Mouse (Mus musculus) brain, embryonic 14.5 days (tissue): ENCODE results near the gene Trio. TPM values are rescaled to one million over a fixed set of nuclear protein-coding genes. Genes with fewer than 3 reads are reported as not detected.

Experiments
- DNase-seq: peaks from one replicate; pipeline ENCODE4 v3.0.0-alpha.2; 2011; ENCODE audit warnings: low read depth
- CTCF ChIP-seq: fragments of 200-500 bp; IDR thresholded peaks from 2 replicates; pipeline ENCODE4 v1.5.1; 2012; ENCODE audit warnings: inconsistent platforms, mild to moderate bottlenecking, moderate library complexity, borderline replicate concordance; ENCODE audit not compliant: insufficient read depth, insufficient read length; ENCODE audit errors: extremely low read depth
- POLR2A ChIP-seq: fragments of 200-500 bp; IDR thresholded peaks from 2 replicates; pipeline ENCODE4 v1.6.1; 2012; ENCODE audit warnings: mild to moderate bottlenecking, inconsistent platforms, borderline replicate concordance; ENCODE audit not compliant: poor library complexity, insufficient read depth, insufficient read length, severe bottlenecking; ENCODE audit errors: extremely low read depth
- polyA plus RNA-seq: library from polyadenylated mRNA; depleted of rRNA; stranded (reverse); fragments of >200 nt; gene quantifications from 2 replicates; pipeline ENCODE4 v1.2.3, GENCODE M21; 2012

Gene Trio
- polyA plus RNA-seq, 1 experiment, result 202 TPM

DNA sequence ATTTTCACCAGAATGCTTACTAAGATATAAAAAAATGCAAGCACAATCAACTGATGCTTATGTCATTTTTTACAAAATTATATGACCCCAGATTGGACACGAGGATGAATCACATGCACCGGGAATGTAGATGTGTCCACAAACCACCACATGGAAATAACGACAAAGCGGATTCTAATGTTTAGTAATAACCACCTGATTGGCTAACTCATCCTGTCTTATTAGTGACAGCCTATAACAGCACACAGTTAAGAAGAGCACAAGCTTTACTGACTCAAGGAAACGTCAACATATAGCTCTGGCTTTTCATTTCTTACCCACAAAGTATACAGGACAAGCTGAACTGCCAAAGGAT lies 101.7 kb downstream of the Trio start:
- DNase-seq, result no peak
- TF ChIP-seq CTCF (no peak), POLR2A (no peak)

DNA sequence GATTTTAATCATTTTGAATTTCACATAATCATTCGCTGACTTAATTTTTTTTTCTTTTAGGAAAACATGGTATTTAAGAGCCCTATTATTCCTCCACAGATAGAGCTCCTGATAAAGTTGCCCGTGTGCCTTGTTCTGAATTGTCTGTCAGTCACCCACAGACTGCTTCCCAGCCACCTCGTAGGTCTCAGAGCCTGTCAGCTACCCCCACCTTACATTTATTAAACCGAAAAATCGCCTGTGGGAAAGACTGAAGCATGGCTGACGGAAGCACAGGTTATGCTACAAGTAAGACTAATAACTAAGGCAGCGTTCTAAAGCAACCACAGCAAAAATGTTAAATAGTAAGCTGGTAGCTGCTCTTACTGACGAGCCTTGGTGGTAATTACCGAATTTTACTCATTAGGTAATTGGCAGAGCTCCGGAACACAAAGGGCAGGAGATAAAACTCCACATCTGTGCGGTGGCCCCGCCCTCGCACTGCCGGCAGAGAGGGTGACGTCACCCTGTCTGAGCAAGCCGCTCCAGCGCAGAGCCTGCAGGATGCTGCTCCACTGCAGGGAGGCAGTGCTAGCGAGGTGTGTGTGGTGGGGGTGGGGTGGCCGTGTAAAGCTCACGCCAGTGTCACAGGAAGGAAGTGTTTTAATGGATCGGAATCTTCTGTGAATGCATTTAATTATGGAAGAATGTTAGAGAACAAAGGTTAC lies 102.2 kb downstream of the Trio start:
- peak; percentile 95 for DNase-seq
- TF ChIP-seq CTCF (no peak), POLR2A (no peak)

DNA sequence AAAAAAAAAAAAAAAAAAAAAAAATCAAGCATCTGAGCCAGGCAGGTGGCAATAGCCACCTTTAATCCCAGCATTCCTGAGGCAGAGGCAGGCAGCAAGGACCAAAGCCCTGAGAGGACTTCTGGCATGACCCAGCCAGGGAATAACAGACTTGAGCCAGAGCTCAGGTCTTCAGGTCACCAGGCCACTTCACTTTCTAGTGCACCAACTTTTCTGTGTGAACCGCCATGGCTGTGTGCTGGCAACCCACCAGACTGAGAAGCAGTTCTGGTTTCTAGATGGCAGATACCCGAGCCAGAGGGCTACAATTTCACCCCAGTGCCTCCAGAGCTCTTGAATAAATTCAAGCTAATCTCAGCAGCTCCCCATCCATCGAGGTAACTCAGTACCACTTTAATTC lies 104.9 kb downstream of the Trio start:
- TF ChIP-seq CTCF (no peak), POLR2A (no peak)
- DNase-seq, result no peak

DNA sequence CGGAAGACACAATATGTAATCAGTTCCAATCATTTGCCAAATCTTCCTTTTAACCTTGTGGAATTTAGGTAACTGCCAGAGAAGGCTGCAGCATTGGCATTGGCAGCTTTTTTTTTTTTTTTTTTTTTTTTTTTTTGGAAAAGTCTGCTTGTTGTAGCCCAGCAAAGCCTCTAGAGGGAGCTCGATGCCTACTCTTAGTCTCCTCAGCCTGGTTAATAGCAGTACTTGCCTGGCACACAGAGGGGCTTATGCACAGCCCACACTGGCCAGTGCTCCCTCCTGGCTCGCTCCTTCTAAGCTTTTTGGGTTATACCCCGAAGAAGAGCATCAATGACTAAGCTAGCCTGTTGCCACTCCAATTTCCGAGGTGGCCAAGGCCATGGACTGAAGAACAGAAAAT lies 106.1 kb downstream of the Trio start:
- DNase-seq, result peak; percentile 91
- TF ChIP-seq CTCF (peak; percentile 77), POLR2A (no peak)

DNA sequence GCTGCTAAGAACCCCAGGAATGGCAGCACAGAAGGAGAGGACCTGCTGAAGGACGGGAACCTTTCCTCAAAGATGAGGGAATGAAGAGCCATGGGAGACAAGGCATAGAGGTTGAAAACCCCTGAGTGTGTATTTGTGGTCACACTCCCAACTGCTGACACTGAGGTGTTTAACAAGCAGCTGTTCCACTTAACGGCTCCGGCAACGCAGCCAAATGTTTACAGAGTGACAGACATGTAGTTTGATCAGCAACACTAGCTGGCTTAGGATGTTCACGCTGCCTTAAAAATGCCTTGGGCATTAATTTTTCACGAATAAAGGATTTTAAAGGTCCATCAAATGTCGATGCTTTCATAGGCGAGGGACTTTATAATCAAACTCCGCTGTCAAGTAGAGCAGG lies 106.8 kb downstream of the Trio start:
- TF ChIP-seq CTCF (no peak), POLR2A (no peak)
- DNase-seq, result peak; percentile 67

DNA sequence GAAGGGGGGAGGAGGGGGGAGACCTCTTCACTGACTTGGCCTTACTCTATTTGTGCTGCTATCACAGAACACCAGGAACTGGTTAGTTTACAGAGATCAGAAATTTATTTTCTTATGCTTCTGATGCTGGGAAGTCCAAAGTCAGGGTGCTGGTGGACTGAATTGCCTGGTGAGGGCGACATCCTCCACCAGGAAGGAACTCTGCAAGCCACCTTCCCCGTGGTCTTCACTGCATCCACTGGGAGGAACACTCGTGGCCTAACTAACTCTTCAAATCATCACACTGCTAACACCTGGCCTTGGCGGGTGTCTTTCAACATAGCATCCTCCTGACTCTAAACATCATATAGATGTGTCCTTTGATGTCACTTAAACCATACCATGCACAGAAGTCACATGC lies 109.4 kb downstream of the Trio start:
- DNase-seq, result no peak
- TF ChIP-seq CTCF, result peak; percentile 43
- no peak for TF ChIP-seq POLR2A

DNA sequence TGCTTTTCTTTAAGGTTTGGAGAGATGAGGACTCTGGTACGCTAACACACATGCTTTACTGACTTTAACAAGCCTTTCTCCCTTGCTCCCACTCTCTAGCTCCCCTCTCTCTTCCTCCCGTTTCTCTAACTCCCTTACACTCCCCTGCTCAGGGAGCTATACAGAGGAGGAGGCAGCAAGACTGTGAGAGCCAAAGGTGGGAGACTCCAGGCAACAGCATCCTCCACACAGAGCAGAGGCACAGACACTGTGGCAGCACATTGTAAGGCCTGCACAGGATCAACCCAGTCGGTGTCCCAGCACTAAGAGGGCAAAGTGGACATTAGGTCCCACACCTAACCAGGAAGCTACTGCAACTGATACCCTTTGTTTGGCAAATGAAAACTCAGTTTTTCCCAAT lies 112.6 kb downstream of the Trio start:
- no peak for TF ChIP-seq POLR2A
- no peak for TF ChIP-seq CTCF

DNA sequence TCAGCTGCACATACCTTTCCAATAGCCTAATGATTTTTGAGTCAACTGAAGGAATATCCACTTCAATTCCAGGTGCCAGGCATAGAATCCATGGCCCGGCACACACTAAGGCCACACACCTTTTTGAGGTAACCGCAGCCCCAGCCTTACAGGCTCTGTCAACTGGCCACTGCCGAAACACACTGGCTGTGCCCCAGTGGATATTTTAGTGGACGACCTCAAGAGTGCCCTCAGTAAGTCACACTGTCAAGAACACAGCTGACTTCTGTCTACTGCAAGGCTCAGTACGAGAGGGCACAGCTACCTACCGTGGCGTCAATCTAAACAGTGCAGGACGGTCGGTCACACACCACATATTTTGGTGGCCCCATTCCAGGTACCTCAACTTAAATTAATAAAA lies 114.5 kb downstream of the Trio start:
- no peak for DNase-seq
- TF ChIP-seq CTCF (no peak), POLR2A (no peak)

More for the DNA sequence above, 112.6 kb downstream of the Trio start:
- no peak for DNase-seq

DNA sequence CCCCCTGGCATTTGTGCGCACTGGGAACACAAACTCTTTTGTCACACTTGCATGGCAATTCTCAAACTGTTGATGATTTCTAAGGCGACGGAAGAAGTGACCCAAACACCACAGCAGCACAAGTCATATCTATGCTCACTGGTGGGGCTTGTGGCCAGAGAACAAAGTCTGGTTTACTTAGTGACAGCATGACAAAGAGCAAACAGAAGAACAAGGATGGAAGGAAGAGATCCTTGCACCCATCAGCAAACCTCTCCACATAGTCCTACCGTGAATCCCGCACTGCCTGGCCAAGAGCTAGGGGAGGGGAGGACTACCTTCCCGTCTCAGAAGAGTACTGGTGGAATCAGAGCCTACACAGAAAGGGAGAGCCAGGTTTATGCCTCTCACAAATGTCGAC lies 115.5 kb downstream of the Trio start:
- no peak for DNase-seq
- TF ChIP-seq POLR2A, result no peak
- no peak for TF ChIP-seq CTCF

DNA sequence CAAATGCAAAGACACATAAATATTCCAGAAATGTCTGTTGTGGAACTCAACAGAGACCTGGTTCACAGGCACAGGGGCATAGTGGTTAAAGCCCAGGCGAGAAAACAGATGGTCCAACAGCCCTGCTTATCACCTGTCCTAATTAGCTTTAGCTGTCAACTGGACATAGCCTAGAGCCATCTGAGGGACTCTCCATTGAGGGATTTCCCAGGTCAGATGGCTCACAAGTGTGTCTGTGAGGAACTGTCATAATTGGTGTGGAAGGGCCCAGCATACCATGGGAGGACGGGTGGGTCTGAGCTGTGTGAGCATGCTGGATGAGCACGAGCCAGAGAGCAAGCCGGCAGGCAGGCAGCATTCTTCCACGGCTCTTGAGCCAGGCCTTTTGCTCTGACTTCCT lies 118.0 kb downstream of the Trio start:
- TF ChIP-seq POLR2A, result no peak
- TF ChIP-seq CTCF, result no peak
- DNase-seq, result peak; percentile 51

DNA sequence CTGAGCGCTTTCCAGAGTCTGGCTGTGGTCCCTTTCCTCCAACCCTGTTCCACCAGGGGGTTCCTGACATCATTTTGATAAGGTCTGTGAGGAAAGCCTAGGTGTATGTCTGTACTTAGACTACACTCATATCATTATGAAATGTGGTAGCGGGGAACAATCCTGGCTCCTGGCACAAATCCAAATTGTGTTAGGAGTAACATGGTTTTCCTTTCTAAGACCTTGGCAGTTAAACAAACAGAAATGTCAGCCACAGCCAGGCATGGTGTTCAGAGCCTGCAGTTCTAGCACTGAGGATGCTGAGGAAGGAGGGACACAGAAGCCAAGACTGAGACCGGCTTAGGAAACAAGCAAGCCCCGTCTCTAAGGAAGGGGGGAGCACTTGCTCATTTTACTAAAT lies 119.2 kb downstream of the Trio start:
- TF ChIP-seq CTCF, result no peak
- no peak for TF ChIP-seq POLR2A
- DNase-seq, result peak; percentile 63

DNA sequence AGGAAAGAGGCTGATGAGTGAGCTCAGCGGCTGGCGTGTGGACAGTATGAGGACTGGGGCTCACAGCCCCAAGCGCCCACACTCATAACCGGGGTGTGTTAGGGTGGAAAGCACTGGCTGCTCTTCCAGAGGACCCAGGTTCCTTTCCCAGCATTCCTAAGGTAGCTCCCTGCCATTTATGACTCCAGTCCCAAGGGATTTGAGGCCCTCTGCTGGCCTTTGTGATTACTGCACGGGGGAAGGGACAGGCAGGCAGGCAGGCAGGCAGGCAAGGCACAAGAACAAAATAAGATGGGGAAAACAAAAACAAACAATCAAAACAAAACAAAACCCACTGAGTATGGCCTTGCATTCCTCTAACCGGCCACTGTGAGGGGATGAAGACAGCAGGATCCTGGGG lies 120.3 kb downstream of the Trio start:
- TF ChIP-seq CTCF (peak; percentile 65), POLR2A (no peak)
- peak; percentile 68 for DNase-seq

DNA sequence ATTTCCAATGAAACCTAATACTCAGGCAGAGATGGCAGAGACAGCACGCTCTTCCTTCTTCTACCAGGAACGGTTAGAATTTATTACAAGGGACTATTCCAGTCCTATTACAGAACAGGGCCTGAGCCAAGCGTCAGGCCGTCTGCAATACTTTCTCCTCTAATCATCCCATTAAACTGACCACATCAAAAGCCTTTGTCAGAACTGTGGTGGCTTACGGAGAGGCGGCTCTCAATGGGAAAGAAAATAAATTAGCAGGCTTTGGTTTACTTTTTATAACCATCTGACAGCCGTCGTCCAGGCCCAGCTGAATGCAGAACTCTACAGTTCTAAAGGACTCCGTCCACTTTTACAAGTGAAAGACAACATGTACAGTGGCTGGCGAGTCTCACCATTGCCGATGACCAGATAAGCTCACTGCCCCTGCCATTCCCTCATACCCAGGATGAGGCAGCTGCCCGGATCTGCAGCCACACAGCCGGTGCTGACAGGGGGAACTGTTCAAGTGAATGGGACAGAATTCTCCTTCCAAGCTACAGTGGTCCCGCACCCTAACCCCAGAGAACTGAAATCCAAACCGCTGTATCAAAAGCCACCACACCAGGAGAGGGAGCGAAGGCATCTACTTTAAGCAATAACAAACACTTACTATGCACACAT lies 121.2 kb downstream of the Trio start:
- peak; percentile 50 for DNase-seq
- TF ChIP-seq POLR2A (no peak), CTCF (no peak)

DNA sequence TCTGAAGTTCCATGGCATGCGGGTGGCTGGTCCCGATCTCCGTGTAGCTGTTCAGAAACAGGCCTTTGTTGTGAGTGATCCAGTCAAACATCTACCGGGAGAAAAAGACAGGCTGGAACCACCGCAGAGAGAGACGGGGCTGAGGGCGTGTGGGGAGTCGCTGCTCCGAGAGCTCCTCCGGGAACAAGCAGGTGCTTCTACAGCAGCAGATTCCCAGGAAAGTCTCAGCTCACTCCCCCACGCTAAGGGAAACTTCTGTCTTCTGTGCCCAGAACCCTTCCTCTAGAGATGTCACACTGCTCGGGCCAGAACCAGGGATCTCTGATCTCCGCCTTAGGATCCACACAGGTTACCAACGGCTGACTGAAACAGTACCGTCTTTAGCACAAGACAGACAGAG lies 124.4 kb downstream of the Trio start:
- no peak for DNase-seq
- TF ChIP-seq CTCF, result no peak
- TF ChIP-seq POLR2A, result no peak

DNA sequence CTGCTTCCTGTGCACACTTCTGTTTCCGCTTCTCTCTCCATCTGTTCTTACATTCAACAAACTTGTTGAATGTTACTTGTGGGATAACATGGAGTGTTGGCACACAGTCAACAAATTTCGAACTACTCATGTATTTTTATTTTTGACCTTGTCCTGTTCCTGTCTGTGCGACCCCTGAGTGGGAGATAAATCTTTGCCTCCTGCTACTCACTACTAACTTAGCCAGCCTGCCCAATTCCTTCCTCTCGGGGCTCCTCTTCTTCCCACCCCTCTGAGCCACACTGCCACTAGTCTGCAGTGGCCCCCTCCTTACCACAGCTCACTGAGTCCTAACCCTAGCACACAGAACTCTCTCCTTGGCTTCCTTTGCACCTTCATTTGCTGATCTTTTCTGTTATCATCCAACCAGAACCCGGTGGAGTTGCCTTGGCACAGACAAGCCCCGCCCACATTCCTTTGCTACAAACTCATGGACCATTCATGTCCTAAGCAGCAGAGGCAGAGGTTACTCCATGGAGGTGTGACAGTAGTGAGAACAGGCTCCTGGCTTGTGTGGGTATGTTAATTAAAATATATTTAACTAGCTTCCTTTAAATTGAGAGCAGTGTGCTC lies 126.7 kb downstream of the Trio start:
- no peak for TF ChIP-seq CTCF
- TF ChIP-seq POLR2A, result no peak
- DNase-seq, result no peak

DNA sequence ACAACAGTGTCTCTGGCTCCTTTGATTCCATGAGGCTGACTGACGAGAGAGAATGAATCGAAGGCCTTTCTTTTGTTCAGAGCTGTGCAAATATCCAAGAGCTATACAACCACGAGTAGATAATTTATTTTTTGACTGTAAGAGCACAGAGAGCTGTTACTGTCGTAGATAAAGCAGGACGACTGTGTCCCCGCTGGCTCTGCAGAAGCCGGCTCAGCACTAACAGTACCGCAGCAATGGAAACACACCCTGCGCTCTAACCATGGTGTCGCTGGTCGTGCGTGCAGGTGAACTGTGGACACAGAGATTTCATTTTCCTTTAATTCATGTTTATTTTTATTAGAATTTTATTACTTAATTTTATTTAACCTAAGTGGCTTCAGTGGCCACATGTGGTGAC lies 131.5 kb downstream of the Trio start:
- TF ChIP-seq POLR2A (no peak), CTCF (no peak)
- DNase-seq, result peak; percentile 42
